Mouse (Mus musculus): ENCODE data around the gene Nckap1.

GRCm38 (mm10) chr2:80524275-80524674, 56.9 kb downstream of the Nckap1 start:
- TF ChIP-seq CTCF (IDR thresholded peaks at IDR 0.05; ENCODE audit: low read depth): no peak
- TF ChIP-seq EP300 (IDR thresholded peaks at IDR 0.05; ENCODE audit: low read depth): no peak

All from heart, postnatal 0 days (tissue).